Mouse (Mus musculus) megakaryocyte, embryonic 14.5 days (primary cell): ENCODE results near the gene Ldb3. TPM values are rescaled to one million over a fixed set of nuclear protein-coding genes. Genes with fewer than 3 reads are reported as not detected.

ENCODE experiments used
- H3K27me3 ChIP-seq: replicated peaks from 2 replicates; pipeline ENCODE3; 2012; ENCODE audit warnings: inconsistent platforms
- H3K36me3 ChIP-seq: replicated peaks from 2 replicates; pipeline ENCODE3; 2012; ENCODE audit warnings: low read length, inconsistent platforms, mixed read lengths
- H3K4me1 ChIP-seq: 2 replicates; pipeline ENCODE4 v1.6.1; 2012; ENCODE audit warnings: inconsistent platforms
- H3K4me3 ChIP-seq: replicated peaks from 2 replicates; pipeline ENCODE3; 2012; ENCODE audit warnings: moderate library complexity, mild to moderate bottlenecking, inconsistent platforms
- H3K9me3 ChIP-seq: 2 replicates; pipeline ENCODE4 v1.6.1; 2012; ENCODE audit warnings: inconsistent platforms
- FLI1 ChIP-seq: IDR thresholded peaks from 2 replicates; pipeline ENCODE4 v1.6.1; 2012; ENCODE audit warnings: low read length, inconsistent platforms, mixed read lengths
- GATA1 ChIP-seq: IDR thresholded peaks from 3 replicates; pipeline ENCODE4 v1.6.1; 2012; ENCODE audit warnings: mixed read lengths, low read length, inconsistent platforms, borderline replicate concordance
- polyA plus RNA-seq: library from polyadenylated mRNA; stranded (reverse); fragments of >175 nt; gene quantifications from 2 replicates; pipeline ENCODE4 v1.2.3, GENCODE M21; 2012; ENCODE audit warnings: low replicate concordance; ENCODE audit not compliant: insufficient read depth

Gene Ldb3
- not detected in 2 replicates for polyA plus RNA-seq

DNA sequence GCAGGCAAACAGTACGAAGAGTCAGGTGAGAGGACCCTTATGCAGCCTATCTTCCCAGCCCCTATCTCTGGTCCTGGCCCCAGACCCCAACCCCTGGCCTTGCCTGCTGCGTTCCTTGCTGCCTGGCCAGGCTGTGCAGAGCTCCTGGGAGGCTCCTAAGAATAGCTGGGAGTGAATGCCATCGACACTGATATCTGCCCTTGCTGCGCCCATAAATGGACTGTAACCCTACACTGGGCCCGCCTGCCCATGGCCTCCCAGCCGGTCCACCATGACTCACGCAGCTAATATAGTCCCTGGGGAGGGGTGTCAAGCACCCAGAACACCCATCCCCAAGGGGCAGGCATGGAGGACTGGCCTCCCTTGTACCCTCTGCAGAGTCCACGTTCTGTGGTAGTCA is at the start of gene Ldb3:
Ldb3 (minus strand) TSS at position 185 of the 400 bp plus-strand sequence.
- Histone ChIP-seq H3K4me1 (peaks cover 3% of the 10 kb centered on the region; the same call in 1 of the 2 replicates), H3K27me3 (peaks cover 47% of the 10 kb centered on the region), H3K36me3 (no peaks in the 10 kb centered on the region), H3K9me3 (no peaks in the 10 kb centered on the region), H3K4me3 (no peak within 1 kb of the TSS)
- no peak for TF ChIP-seq GATA1
- no peak for TF ChIP-seq FLI1

DNA sequence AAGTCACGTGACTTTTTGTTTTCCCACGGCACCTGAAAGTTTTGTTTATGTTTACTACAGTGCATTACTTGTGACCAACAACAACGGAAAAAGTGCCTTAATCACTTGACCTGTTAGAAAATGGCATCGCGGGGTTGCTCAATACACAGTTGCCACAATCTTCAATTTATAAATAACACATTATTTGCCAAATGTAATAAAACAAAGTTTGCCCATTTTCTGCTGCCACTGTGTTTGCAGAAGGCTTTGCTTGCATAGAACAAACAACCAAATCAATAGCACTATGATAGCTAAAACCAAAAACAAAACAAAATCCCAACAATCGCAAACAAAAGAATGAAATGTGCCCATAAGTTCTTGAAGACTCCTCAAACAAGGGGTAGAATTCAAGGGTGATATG is 47.2 kb upstream of the Ldb3 start:
- Histone ChIP-seq H3K36me3 (no peaks in the 10 kb centered on the region), H3K4me1 (peaks cover 20% of the 10 kb centered on the region), H3K4me3 (no peak overlapping the region), H3K27me3 (no peaks in the 10 kb centered on the region), H3K9me3 (no peaks in the 10 kb centered on the region)
- TF ChIP-seq GATA1 (no peak), FLI1 (no peak)

DNA sequence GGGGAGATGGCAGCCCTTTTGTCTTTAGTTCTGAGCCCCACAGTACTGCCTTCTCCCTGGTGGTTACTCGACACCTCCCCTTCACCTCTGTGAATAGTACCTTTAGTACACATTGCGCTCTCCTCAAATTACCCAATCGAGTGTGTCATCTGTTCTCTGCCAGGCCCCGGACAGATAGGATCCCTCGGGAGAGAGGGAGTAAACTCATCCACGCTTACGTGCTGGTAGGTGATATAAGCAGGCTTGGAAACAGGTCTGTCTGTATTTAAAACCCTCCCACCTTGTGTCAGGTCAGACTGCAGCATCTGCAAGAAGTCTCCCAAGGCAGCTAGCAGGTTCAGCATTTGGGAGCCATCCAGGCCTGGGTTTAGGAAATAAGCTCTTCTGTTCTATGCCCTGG is 46.7 kb upstream of the Ldb3 start:
- no peak overlapping the region for H3K4me3 ChIP-seq
- H3K4me1 ChIP-seq: peaks cover 20% of the 10 kb centered on the region
- H3K9me3 ChIP-seq: no peaks in the 10 kb centered on the region
- no peaks in the 10 kb centered on the region for H3K36me3 ChIP-seq
- peaks cover 2% of the 10 kb centered on the region for H3K27me3 ChIP-seq
- no peak for TF ChIP-seq FLI1
- no peak for TF ChIP-seq GATA1

DNA sequence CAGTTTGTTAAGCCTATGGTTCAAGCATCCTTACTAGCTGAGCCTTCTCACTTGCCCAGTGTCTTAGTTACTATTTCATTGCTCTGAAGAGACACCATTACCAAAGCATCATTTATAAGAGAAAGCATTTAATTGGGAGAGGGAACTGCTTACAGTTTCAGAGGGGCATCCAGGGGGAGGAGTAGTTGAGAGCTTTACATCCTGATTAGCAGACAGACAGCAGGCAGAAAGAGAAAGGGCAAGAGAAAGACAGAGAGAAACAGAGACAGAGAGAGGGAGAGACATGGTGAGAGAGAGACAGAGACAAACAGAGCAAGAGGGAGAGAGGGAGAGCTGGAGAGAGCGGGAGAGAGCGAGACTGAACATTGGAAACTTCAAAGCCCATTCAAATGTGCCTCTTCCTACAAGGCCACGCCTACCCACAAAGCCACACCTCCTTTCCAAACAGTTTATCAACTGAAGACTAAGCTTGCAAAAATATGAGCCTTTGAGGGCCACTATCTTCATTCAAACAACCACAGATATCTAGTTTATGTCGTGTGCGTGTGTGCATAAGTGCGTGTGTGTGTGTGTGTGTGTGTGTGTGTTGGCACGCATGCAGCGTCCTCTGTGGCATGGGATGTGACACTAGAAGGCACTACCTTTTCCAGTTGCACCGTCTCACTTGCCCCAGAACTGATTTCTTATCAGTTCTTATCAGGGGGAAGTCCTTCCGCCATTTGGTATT is 44.4 kb upstream of the Ldb3 start:
- TF ChIP-seq GATA1 (no peak), FLI1 (no peak)
- H3K4me1 ChIP-seq: peaks cover 26% of the 10 kb centered on the region
- no peaks in the 10 kb centered on the region for H3K9me3 ChIP-seq
- H3K4me3 ChIP-seq: no peak overlapping the region
- H3K36me3 ChIP-seq: no peaks in the 10 kb centered on the region
- H3K27me3 ChIP-seq: peaks cover 2% of the 10 kb centered on the region

DNA sequence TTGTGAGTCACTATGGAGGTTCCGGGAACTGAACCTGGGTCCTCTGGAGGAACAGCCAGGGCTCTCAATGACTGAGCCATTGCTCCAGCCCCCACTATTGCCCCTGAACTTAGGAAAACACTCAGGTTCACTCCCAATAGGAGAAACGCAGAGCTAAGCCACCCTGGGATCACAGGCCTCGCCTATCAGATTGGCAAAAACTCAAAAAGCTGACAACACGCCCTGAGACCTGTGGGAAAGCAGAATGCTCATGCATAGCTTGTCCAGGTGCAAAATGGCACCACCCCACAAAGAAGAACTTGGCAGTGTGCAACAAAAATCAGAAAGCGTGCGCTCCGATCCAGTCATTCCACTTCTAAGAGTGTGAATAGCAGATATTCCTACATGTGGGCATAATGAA is 38.3 kb upstream of the Ldb3 start:
- TF ChIP-seq GATA1: no peak
- no peak for TF ChIP-seq FLI1
- H3K27me3 ChIP-seq: peaks cover 2% of the 10 kb centered on the region
- no peaks in the 10 kb centered on the region for H3K36me3 ChIP-seq
- no peak overlapping the region for H3K4me3 ChIP-seq
- H3K4me1 ChIP-seq: peaks cover 25% of the 10 kb centered on the region
- H3K9me3 ChIP-seq: no peaks in the 10 kb centered on the region

DNA sequence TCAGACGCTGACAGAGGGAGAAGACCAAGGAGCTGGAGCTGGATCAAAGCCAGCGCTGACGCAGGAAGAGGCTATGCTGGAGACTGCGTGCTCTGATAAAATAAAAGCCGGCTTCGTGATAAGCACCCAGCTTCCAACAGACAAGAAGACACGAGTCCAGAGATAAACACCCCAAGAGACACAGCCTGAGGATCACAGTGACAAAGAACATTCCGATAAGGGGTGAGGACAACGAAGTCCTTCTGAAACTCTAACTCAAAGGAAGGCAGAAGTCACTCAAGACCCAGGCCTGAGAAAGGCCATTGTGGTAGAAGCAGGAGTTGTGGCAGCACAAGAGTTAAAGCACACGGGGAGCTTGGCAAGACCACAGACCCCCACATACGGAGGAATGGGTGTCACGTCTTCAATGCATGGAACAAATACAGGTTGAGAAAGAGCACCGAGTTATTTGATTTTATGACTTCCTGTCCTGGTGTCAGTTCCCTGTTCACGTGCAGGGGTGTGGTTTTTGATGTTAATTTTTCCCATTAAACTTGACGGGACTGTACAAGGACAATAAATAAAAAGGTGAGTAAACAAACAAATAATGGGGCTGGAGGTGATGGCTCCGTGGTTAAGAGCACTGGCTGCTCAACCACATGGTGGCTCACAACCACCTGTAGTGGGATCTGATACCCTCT is 35.2 kb upstream of the Ldb3 start:
- H3K4me1 ChIP-seq: peaks cover 37% of the 10 kb centered on the region
- no peaks in the 10 kb centered on the region for H3K36me3 ChIP-seq
- H3K27me3 ChIP-seq: peaks cover under 1% of the 10 kb centered on the region
- H3K9me3 ChIP-seq: no peaks in the 10 kb centered on the region
- H3K4me3 ChIP-seq: no peak overlapping the region
- TF ChIP-seq GATA1 (no peak), FLI1 (no peak)

DNA sequence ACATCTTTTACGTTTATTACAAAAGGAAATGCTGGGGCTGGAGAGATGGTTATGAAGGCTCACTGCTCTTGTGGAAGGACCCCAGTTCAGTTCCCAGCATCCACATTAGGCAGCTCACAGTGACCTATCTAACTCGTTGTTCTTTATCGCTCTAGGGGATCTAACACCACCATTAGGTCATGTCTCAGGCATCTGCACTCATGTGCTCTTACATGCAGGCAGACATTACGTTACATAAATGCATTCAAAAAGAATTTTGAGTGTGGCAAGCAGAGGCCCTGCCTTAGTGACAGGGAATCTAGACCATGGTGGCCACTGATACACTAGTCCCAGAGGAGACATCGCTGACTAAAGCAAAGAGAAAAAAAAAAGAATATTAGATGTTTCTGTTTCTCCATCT is 34.6 kb upstream of the Ldb3 start:
- peaks cover 2% of the 10 kb centered on the region for H3K27me3 ChIP-seq
- no peaks in the 10 kb centered on the region for H3K36me3 ChIP-seq
- no peak overlapping the region for H3K4me3 ChIP-seq

DNA sequence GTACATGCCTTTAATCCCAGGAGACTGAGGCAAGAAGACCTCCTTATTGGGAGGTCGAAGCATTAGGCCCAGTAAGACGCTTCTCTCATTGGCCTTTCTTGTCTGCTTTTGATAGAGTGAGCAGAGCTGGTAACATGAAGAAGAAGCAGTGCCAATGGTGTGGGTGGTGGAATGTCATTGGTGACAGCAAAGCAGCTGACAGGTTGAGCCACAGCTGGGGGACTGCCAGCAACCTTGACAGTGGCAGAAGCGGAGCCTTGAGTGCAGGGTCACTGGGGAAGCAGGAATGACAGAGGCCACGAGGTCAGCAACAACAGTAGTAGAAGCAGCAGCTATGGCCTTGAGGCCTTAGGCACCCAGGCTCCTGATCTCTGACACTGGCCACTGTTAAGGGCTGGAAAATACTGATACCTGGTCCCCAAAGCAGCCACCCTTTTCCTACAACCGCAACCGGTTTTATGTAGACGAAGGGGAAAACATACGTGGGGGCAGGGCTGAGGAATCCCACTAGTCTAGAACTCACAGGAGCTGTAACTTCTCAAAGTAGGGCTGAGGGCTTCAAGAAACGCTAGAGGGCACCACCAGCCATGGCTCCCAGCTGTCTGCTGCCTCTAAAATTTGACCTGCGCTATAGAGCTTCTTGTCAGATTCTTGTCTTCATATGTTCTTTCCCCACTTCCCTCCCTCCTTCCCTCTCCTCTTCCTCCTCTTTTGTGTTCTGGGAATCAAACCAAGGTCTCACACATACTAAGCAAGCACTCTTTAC is 32.3 kb upstream of the Ldb3 start:
- Histone ChIP-seq H3K27me3 (peaks cover 8% of the 10 kb centered on the region), H3K4me1 (peaks cover 51% of the 10 kb centered on the region), H3K4me3 (no peak overlapping the region), H3K9me3 (no peaks in the 10 kb centered on the region), H3K36me3 (no peaks in the 10 kb centered on the region)
- TF ChIP-seq GATA1 (no peak), FLI1 (no peak)

More for the DNA sequence above, 34.6 kb upstream of the Ldb3 start:
- TF ChIP-seq FLI1: no peak
- TF ChIP-seq GATA1: no peak
- Histone ChIP-seq H3K9me3 (no peaks in the 10 kb centered on the region), H3K4me1 (peaks cover 39% of the 10 kb centered on the region)

DNA sequence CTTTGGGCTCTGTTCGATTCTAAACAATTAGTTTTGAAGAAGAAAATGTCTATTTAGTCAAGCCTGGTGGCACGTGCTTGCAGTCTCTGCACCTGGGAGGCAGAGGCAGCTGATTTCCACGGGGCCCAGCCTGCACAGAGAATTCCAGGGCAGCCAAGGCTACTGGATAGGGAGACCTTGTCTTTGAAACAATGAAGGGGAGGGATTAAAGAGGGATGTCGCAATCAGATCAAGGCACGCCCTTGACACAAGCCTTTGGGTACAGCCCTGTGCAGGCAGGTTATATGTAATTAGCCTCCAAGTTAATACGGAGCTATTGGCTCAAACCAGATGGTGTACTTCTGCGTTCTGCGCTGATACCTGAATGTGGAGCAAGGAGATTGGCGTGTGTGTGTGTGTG is 30.3 kb upstream of the Ldb3 start:
- TF ChIP-seq FLI1: no peak
- TF ChIP-seq GATA1: no peak
- Histone ChIP-seq H3K4me3 (no peak overlapping the region), H3K27me3 (peaks cover 14% of the 10 kb centered on the region), H3K4me1 (peaks cover 60% of the 10 kb centered on the region), H3K36me3 (no peaks in the 10 kb centered on the region), H3K9me3 (no peaks in the 10 kb centered on the region)

DNA sequence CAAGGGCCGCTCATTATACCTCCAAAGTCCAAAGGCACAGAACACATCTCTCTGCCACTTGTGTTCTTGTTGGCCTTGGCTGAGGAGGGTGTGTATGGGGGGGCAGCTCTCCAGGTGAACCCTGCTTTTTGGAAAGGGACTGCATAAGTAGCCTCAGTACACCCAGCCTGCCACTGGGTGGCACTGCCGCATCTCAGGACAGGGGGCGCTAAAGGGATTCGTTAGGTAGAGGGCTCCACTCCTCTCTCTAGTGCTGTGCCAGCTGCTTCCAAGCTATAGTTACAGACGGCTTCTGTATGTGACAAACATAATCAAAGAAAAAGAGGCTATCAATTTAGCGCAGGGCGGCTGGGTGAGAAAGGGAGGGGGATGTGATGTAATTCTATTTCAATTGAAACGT is 28.3 kb upstream of the Ldb3 start:
- no peaks in the 10 kb centered on the region for H3K36me3 ChIP-seq
- no peak overlapping the region for H3K4me3 ChIP-seq
- no peaks in the 10 kb centered on the region for H3K9me3 ChIP-seq
- peaks cover 45% of the 10 kb centered on the region for H3K4me1 ChIP-seq
- H3K27me3 ChIP-seq: peaks cover 14% of the 10 kb centered on the region
- TF ChIP-seq GATA1 (no peak), FLI1 (no peak)
